Mouse (Mus musculus) frontal cortex, postnatal 14 days (tissue): ENCODE measurements around the gene Exoc3l.

Experiments used
- DNase-seq, 2 experiments: peaks; one replicate each; pipeline ENCODE4 v3.0.0; 2022; ENCODE audit warnings: low spot score in 2 of 2

Gene Exoc3l

GRCm38 (mm10) chr8:105268342-105269074, 27.4 kb downstream of the Exoc3l start:
- DNase-seq: peak; percentile 75 to 77

GRCm38 (mm10) chr8:105266775-105267174, 29.1 kb downstream of the Exoc3l start:
- DNase-seq: no peak

GRCm38 (mm10) chr8:105265128-105265527, 30.8 kb downstream of the Exoc3l start:
- no peak for DNase-seq

- no peak for DNase-seq
Measured at GRCm38 (mm10) chr8:105264024-105264982, 31.6 kb downstream of the Exoc3l start, which contains the start of the genes Tradd and Fbxl8. TSS of gene Tradd (minus strand) at chr8:105264609. TSS of gene Fbxl8 (plus strand) at chr8:105264648.

- no peak for DNase-seq
Measured at GRCm38 (mm10) chr8:105263244-105263912, 32.5 kb downstream of the Exoc3l start.

- DNase-seq: no peak
Measured at GRCm38 (mm10) chr8:105261326-105261980, 34.4 kb downstream of the Exoc3l start.

- no peak for DNase-seq
Measured at GRCm38 (mm10) chr8:105260371-105261099, 35.4 kb downstream of the Exoc3l start.

GRCm38 (mm10) chr8:105259721-105260320, 36.1 kb downstream of the Exoc3l start:
- peak in 1 of 2 experiments; percentile 56 for DNase-seq

GRCm38 (mm10) chr8:105258911-105259720, 36.8 kb downstream of the Exoc3l start:
- peak in 1 of 2 experiments; percentile 39 for DNase-seq

GRCm38 (mm10) chr8:105257318-105258114, 38.4 kb downstream of the Exoc3l start:
- no peak for DNase-seq

GRCm38 (mm10) chr8:105254966-105255350, 40.9 kb downstream of the Exoc3l start, which contains the start of gene B3gnt9:
TSS of gene B3gnt9 (minus strand) at chr8:105255153.
- DNase-seq: no peak

GRCm38 (mm10) chr8:105254152-105254965, 41.5 kb downstream of the Exoc3l start:
- DNase-seq: peak; percentile 77 to 82

- DNase-seq: no peak
Measured at GRCm38 (mm10) chr8:105253766-105254151, 42.1 kb downstream of the Exoc3l start.

- no peak for DNase-seq
Measured at GRCm38 (mm10) chr8:105252680-105253537, 43.0 kb downstream of the Exoc3l start.

GRCm38 (mm10) chr8:105251954-105252353, 43.9 kb downstream of the Exoc3l start:
- DNase-seq: no peak

GRCm38 (mm10) chr8:105241016-105241415, 54.9 kb downstream of the Exoc3l start:
- no peak for DNase-seq
